In genomic region chr17:62852822-62853608, GRCm38 (mm10) we compare ENCODE assay signal across 9 mouse cellular contexts. TPM values are rescaled to one million over a fixed set of nuclear protein-coding genes. Genes with fewer than 3 reads are reported as not detected.
DNase-seq lines count a peak whose midpoint lies in the region; ATAC-seq and TF ChIP-seq lines count a peak whose summit lies in the region.
"Had no signal": no experiment of that assay in that cellular context is flagged by ENCODE, and none has a peak within 500 bp of the region (broad histone marks: within the 10 kb centered on the region; RNA-seq: fewer than 3 reads in every experiment).

No protein-coding gene starts in this region.

- no peaks in the 10 kb centered on the region for H3K36me3 ChIP-seq in heart, embryonic 15.5 days
- H3K36me3 ChIP-seq in heart, adult 2 months (ENCODE audit: control insufficient read depth, insufficient read depth, low read length), result no peaks in the 10 kb centered on the region
- no peaks in the 10 kb centered on the region for H3K36me3 ChIP-seq in forebrain, embryonic 14.5 days (ENCODE audit: control insufficient read depth, insufficient read depth, low read length)
- no peaks in the 10 kb centered on the region for H3K36me3 ChIP-seq in midbrain, embryonic 15.5 days (replicated peaks)

- WGBS in heart, embryonic 15.5 days, result 12% methylated on average over 3 of the region's 3 CpGs
- WGBS in heart, adult 2 months, result 21% methylated on average over 3 of the region's 3 CpGs
- WGBS in forebrain, embryonic 14.5 days, result 1% methylated on average over 3 of the region's 3 CpGs
- 0% methylated on average over 3 of the region's 3 CpGs for WGBS in midbrain, embryonic 15.5 days

- H3K4me3 ChIP-seq in heart, embryonic 15.5 days, result no peak overlapping the region
- no peak overlapping the region for H3K4me3 ChIP-seq in heart, adult 2 months
- no peak overlapping the region for H3K4me3 ChIP-seq in forebrain, embryonic 14.5 days (ENCODE audit: low read depth, low read length)
- H3K4me3 ChIP-seq in midbrain, embryonic 15.5 days, result no peak overlapping the region

- no peaks in the 10 kb centered on the region for H3K27me3 ChIP-seq in heart, embryonic 15.5 days
- H3K27me3 ChIP-seq in heart, adult 2 months (ENCODE audit: control insufficient read depth, insufficient read depth, low read length), result no peaks in the 10 kb centered on the region
- no peaks in the 10 kb centered on the region for H3K27me3 ChIP-seq in forebrain, embryonic 14.5 days (replicated peaks; ENCODE audit: control insufficient read depth, insufficient read depth, low read length)
- H3K27me3 ChIP-seq in midbrain, embryonic 15.5 days (replicated peaks), result no peaks in the 10 kb centered on the region

- H3K4me2 ChIP-seq in heart, embryonic 15.5 days, result peak overlapping the region; percentile 20
- peak overlapping the region; percentile 4; the same call in 1 of the 2 replicates for H3K4me2 ChIP-seq in forebrain, embryonic 14.5 days (ENCODE audit: low read length)
- peak overlapping the region; percentile 21 for H3K4me2 ChIP-seq in midbrain, embryonic 15.5 days

- no peak for TF ChIP-seq EP300 in heart, adult 2 months (IDR thresholded peaks at IDR 0.05; ENCODE audit: insufficient read depth, low read depth, low read length)

- intact Hi-C loops in heart, adult 2 months (cut with DNase I), result no loop called here

- no peak overlapping the region for H3K9ac ChIP-seq in heart, embryonic 15.5 days
- H3K9ac ChIP-seq in heart, adult 2 months (ENCODE audit: low read depth, low read length), result no peak overlapping the region
- H3K9ac ChIP-seq in forebrain, embryonic 14.5 days (ENCODE audit: low read length), result no peak overlapping the region
- 0 out of 2 replicates have a peak overlapping the region, but pooled peaks have one; percentile 6 for H3K9ac ChIP-seq in midbrain, embryonic 15.5 days

- no peaks in the 10 kb centered on the region for H3K79me2 ChIP-seq in heart, adult 2 months (replicated peaks; ENCODE audit: control insufficient read depth, insufficient read depth, low read length)

- ATAC-seq in heart, embryonic 15.5 days (replicated peaks; ENCODE audit: insufficient number of reproducible peaks, insufficient read depth, low FRiP score, low read depth), result no peak
- ATAC-seq in forebrain, embryonic 14.5 days, result peak; percentile 66
- ATAC-seq in midbrain, embryonic 15.5 days (replicated peaks), result peak; percentile 73
- no peak for ATAC-seq in monocyte, adult 5-6 weeks (replicated peaks; ENCODE audit: insufficient number of reproducible peaks, low FRiP score, low TSS enrichment, poor library complexity, severe bottlenecking)

- H3K4me1 ChIP-seq in heart, embryonic 15.5 days (replicated peaks), result peaks cover 29% of the 10 kb centered on the region
- H3K4me1 ChIP-seq in heart, adult 2 months (ENCODE audit: control insufficient read depth, insufficient read depth, low read length), result peaks cover 2% of the 10 kb centered on the region
- peaks cover 6% of the 10 kb centered on the region for H3K4me1 ChIP-seq in forebrain, embryonic 14.5 days (ENCODE audit: control insufficient read depth, insufficient read depth, low read length)
- peaks cover 36% of the 10 kb centered on the region for H3K4me1 ChIP-seq in midbrain, embryonic 15.5 days

- TF ChIP-seq POLR2A in heart, adult 2 months (IDR thresholded peaks at IDR 0.05; ENCODE audit: insufficient read depth, low read depth, low read length), result no peak

- TF ChIP-seq CTCF in heart, adult 2 months (IDR thresholded peaks at IDR 0.05), result no peak

- no peaks in the 10 kb centered on the region for H3K9me3 ChIP-seq in heart, embryonic 15.5 days (replicated peaks)
- H3K9me3 ChIP-seq in forebrain, embryonic 14.5 days (replicated peaks; ENCODE audit: control insufficient read depth, low read length), result no peaks in the 10 kb centered on the region
- H3K9me3 ChIP-seq in midbrain, embryonic 15.5 days, result no peaks in the 10 kb centered on the region

- DNase-seq in heart, adult 2 months, result no peak
- DNase-seq in R1 (ENCODE audit: low read depth, low spot score), result peak; percentile 17
- peak; percentile 44 for DNase-seq in forebrain, embryonic 14.5 days (ENCODE audit: low spot score)
- DNase-seq in adrenal gland, adult (ENCODE audit: inconsistent age in 2 of 2, low spot score in 1 of 2), result no peak
- DNase-seq in spleen, postnatal 10 days (ENCODE audit: low spot score in 2 of 2), result no peak
- DNase-seq: cerebellum, adult 2 months had no signal

- H3K27ac ChIP-seq in heart, embryonic 15.5 days, result 0 out of 2 replicates have a peak overlapping the region, but pooled peaks have one; percentile 7
- no peak overlapping the region for H3K27ac ChIP-seq in heart, adult 2 months
- no peak overlapping the region for H3K27ac ChIP-seq in forebrain, embryonic 14.5 days (ENCODE audit: low read depth, low read length)
- peak overlapping the region; percentile 45 for H3K27ac ChIP-seq in midbrain, embryonic 15.5 days

RNA-seq across cellular contexts. Expression of gene Efna5, which starts 28.1 kb away (rescaled TPM):
- 22.4 and 23.6 TPM in 2 replicates for polyA plus RNA-seq in heart, embryonic 15.5 days (2015; fragmentation: Nextera tagmentation; extraction: Ambion mirVana)
- 10 to 100 TPM; 17.5 to 24.0 TPM for total RNA-seq in heart, adult 2 months (2021)
- polyA plus RNA-seq in heart, adult 2 months (2012; rRNA removed), result 3.9 and 5.2 TPM in 2 replicates
- polyA plus RNA-seq in forebrain, embryonic 14.5 days (2014; fragmentation: Nextera tagmentation; extraction: Ambion mirVana), result 18.8 and 20.9 TPM in 2 replicates
- polyA plus RNA-seq in midbrain, embryonic 15.5 days (2015; fragmentation: Nextera tagmentation; extraction: Ambion mirVana), result 59.8 and 74.6 TPM in 2 replicates
- total RNA-seq in monocyte, adult 5-6 weeks (2017), result not detected in 3 replicates

Comparison
In these comparisons a context has a peak if more than half of its experiments do, and no peak if none do; other contexts are left out.
1. H3K27ac ChIP-seq: peak in heart, embryonic 15.5 days (single experiment) and midbrain, embryonic 15.5 days (single experiment); none in heart, adult 2 months (single experiment) and forebrain, embryonic 14.5 days (single experiment).
2. ATAC-seq: peak in forebrain, embryonic 14.5 days (single experiment) and midbrain, embryonic 15.5 days (single experiment); none in heart, embryonic 15.5 days (single experiment) and monocyte, adult 5-6 weeks (single experiment).
3. DNase-seq: peak in R1 (single experiment) and forebrain, embryonic 14.5 days (single experiment); none in heart, adult 2 months (0 of 2), adrenal gland, adult (0 of 2) and spleen, postnatal 10 days (0 of 2).
4. Peak in every context shown above with its lines, with median percentiles within 50 percentile points of each other: H3K4me2 ChIP-seq.